Mouse (Mus musculus) left cerebral cortex, adult 18-20 months (tissue): ENCODE data around the gene Pcbd2. TPM values are rescaled to one million over a fixed set of nuclear protein-coding genes. Genes with fewer than 3 reads are reported as not detected.
"Not testable (repeated sequence)": the region's sequence is repeated elsewhere in the genome, so short reads cannot be mapped to it uniquely, and the experiment has no call there.

ENCODE experiments used
- DNase-seq, 2 experiments: peaks; one replicate each; pipeline ENCODE4 v3.0.0; 2021 to 2022; ENCODE audit warnings: low spot score in 2 of 2, mixed read lengths in 1 of 2
- long read RNA-seq, 2 experiments: library from polyadenylated mRNA; stranded (forward); transcript quantifications; one replicate each; pipeline ENCODE4 v2.0.0; 2021
- total RNA-seq, 2 experiments: library from RNA; stranded (reverse); gene quantifications; 2 replicates each; pipeline ENCODE4 v1.2.3; 2021

Gene Pcbd2
- total RNA-seq, result 10 to 100 TPM; 28.1 to 29.8 TPM
- long read RNA-seq, experiment 1, transcript Pcbd2-201 (4 exons, 544 nt), result major isoform, 9 of 20 reads
- long read RNA-seq, experiment 1, partial matches to known transcripts, result 4 of 20 reads
- long read RNA-seq, experiment 1, other reads (novel, unspliced or antisense), result 7 of 20 reads
- long read RNA-seq, experiment 2, transcript Pcbd2-201 (4 exons, 544 nt), result major isoform, 11 of 16 reads
- long read RNA-seq, experiment 2, partial matches to known transcripts, result 2 of 16 reads
- long read RNA-seq, experiment 2, other reads (novel, unspliced or antisense), result 3 of 16 reads

GRCm38 (mm10) chr13:55727120-55727838 lies at the start of gene Pcbd2:
Gene Pcbd2 (plus strand): TSS chr13:55727368.
- peak; percentile 66 to 83 for DNase-seq

GRCm38 (mm10) chr13:55682201-55682600 lies 45.0 kb upstream of the Pcbd2 start:
- DNase-seq, result no peak

- DNase-seq, result no peak
Measured at GRCm38 (mm10) chr13:55683581-55683980, 43.6 kb upstream of the Pcbd2 start.

GRCm38 (mm10) chr13:55686107-55686633 lies 41.0 kb upstream of the Pcbd2 start:
- no peak for DNase-seq

- no peak for DNase-seq
Measured at GRCm38 (mm10) chr13:55687927-55688602, 39.1 kb upstream of the Pcbd2 start.

GRCm38 (mm10) chr13:55692535-55693242 lies 34.5 kb upstream of the Pcbd2 start, which contains the start of gene B230219D22Rik:
Gene B230219D22Rik (plus strand): TSS chr13:55693124.
- DNase-seq, result peak; percentile 82 to 91

GRCm38 (mm10) chr13:55693243-55693721 lies 33.9 kb upstream of the Pcbd2 start:
- no peak for DNase-seq

- DNase-seq, result no peak
Measured at GRCm38 (mm10) chr13:55694110-55694509, 33.1 kb upstream of the Pcbd2 start.

- not testable (repeated sequence) for DNase-seq
Measured at GRCm38 (mm10) chr13:55695989-55696388, 31.2 kb upstream of the Pcbd2 start.

- DNase-seq, result no peak
Measured at GRCm38 (mm10) chr13:55704301-55704700, 22.9 kb upstream of the Pcbd2 start.

- DNase-seq, result no peak
Measured at GRCm38 (mm10) chr13:55712846-55713245, 14.3 kb upstream of the Pcbd2 start.

- peak; percentile 86 to 89 for DNase-seq
Measured at GRCm38 (mm10) chr13:55714501-55715166, 12.5 kb upstream of the Pcbd2 start, which contains the start of gene Txndc15. Gene Txndc15 (plus strand): TSS chr13:55714650.

- DNase-seq, result no peak
Measured at GRCm38 (mm10) chr13:55715167-55715512, 12.0 kb upstream of the Pcbd2 start.

GRCm38 (mm10) chr13:55715908-55716510 lies 11.2 kb upstream of the Pcbd2 start:
- DNase-seq, result no peak

GRCm38 (mm10) chr13:55721516-55721915 lies 5.7 kb upstream of the Pcbd2 start:
- no peak for DNase-seq

GRCm38 (mm10) chr13:55721995-55722394 lies 5.2 kb upstream of the Pcbd2 start:
- DNase-seq, result no peak

- no peak for DNase-seq
Measured at GRCm38 (mm10) chr13:55726598-55727119, 509 bp upstream of the Pcbd2 start.

GRCm38 (mm10) chr13:55727839-55728238 lies 671 bp downstream of the Pcbd2 start:
- DNase-seq, result peak; percentile 39 to 53

GRCm38 (mm10) chr13:55730716-55731115 lies 3.5 kb downstream of the Pcbd2 start:
- DNase-seq, result no peak

- no peak for DNase-seq
Measured at GRCm38 (mm10) chr13:55732121-55732520, 5.0 kb downstream of the Pcbd2 start.
